Mouse (Mus musculus) limb, embryonic 12.5 days (tissue): Measurements from ENCODE around the gene Srpk2. TPM values are rescaled to one million over a fixed set of nuclear protein-coding genes. Genes with fewer than 3 reads are reported as not detected.
"Not testable (repeated sequence)": the region's sequence is repeated elsewhere in the genome, so short reads cannot be mapped to it uniquely, and the experiment has no call there.

Experiments
- ATAC-seq: fragments of 200-750 bp; cut with Nextera tagmentation; 2 replicates; pipeline ENCODE4 v1.8.0; 2017; ENCODE audit warnings: low read depth, moderate TSS enrichment; ENCODE audit not compliant: insufficient number of reproducible peaks, insufficient read depth, low FRiP score, low TSS enrichment
- H3K27ac ChIP-seq: fragments of 300-500 bp; sonication (generic); 2 replicates; pipeline ENCODE4 v1.5.1; 2016; ENCODE audit warnings: mild to moderate bottlenecking, moderate library complexity
- H3K27me3 ChIP-seq: fragments of 300-500 bp; sonication (generic); 2 replicates; pipeline ENCODE4 v1.6.1; 2016; ENCODE audit warnings: mild to moderate bottlenecking, moderate library complexity
- H3K36me3 ChIP-seq: fragments of 300-500 bp; sonication (generic); 2 replicates; pipeline ENCODE4 v1.6.1; 2016; ENCODE audit warnings: mild to moderate bottlenecking, moderate library complexity
- H3K4me1 ChIP-seq: fragments of 300-500 bp; sonication (generic); replicated peaks from 2 replicates; pipeline ENCODE4 v1.6.1; 2016
- H3K4me2 ChIP-seq: fragments of 300-500 bp; sonication (generic); 2 replicates; pipeline ENCODE4 v1.6.1; 2016; ENCODE audit warnings: mild to moderate bottlenecking, moderate library complexity
- H3K4me3 ChIP-seq: fragments of 300-500 bp; sonication (generic); replicated peaks from 2 replicates; pipeline ENCODE4 v1.5.1; 2016; ENCODE audit warnings: mild to moderate bottlenecking
- H3K9ac ChIP-seq: fragments of 300-500 bp; sonication (generic); replicated peaks from 2 replicates; pipeline ENCODE4 v1.6.1; 2016; ENCODE audit warnings: mild to moderate bottlenecking, moderate library complexity
- H3K9me3 ChIP-seq: fragments of 300-500 bp; sonication (generic); 2 replicates; pipeline ENCODE4 v1.6.1; 2016; ENCODE audit warnings: mild to moderate bottlenecking, moderate library complexity
- WGBS: fragments of 180-500 bp; shearing (Covaris S2); methylation state at CpG from one replicate; pipeline ENCODE4 v1.1.7; 2016; 5-methylcytosine and 5-hydroxymethylcytosine counted together
- polyA plus RNA-seq: library from polyadenylated mRNA; unstranded; fragments of >200 nt; fragmentation: Nextera tagmentation; extraction: Ambion mirVana; gene quantifications from 2 replicates; pipeline ENCODE4 v1.2.1, GENCODE M21; 2016

The Srpk2 gene
- 63.0 and 65.7 TPM in 2 replicates for polyA plus RNA-seq

GRCm38 (mm10) chr5:23684517-23684916 is at the start of gene Srpk2:
Srpk2 (minus strand) TSS chr5:23684617.
- H3K4me3 ChIP-seq: no peak within 1 kb of the TSS
- H3K36me3 ChIP-seq: no peaks in the 10 kb centered on the region
- H3K27me3 ChIP-seq: no peaks in the 10 kb centered on the region
- no peaks in the 10 kb centered on the region for H3K4me1 ChIP-seq
- WGBS: 66% methylated on average over 1 of the region's 1 CpGs
- H3K4me2 ChIP-seq: no peak within 1 kb of the TSS
- ATAC-seq: no peak
- no peaks in the 10 kb centered on the region for H3K9me3 ChIP-seq
- H3K9ac ChIP-seq: no peak within 1 kb of the TSS
- no peak within 1 kb of the TSS for H3K27ac ChIP-seq

DNA sequence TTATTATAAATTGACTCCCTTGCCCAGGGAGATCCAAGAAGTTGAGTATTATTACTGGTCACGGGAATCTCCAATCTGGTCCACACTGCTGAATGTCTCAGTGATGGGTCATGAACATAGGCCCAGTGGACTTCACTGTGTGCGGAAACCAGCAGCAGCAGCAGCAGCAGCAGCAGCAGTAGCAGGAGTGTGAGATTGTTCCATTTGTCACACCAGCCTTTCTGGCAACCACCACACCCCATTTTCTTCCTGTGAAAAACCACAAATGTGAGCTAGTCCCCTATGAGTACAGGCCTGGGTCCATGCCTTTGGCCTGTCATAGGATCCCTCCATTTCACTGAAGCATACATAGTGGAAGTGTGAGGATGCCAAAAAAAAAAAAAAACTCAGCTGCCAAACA is 37.5 kb upstream of the Srpk2 start:
- 87% methylated on average over 2 of the region's 2 CpGs for WGBS
- ATAC-seq: no peak

GRCm38 (mm10) chr5:23718881-23719328 is 34.5 kb upstream of the Srpk2 start:
- no peak overlapping the region for H3K27ac ChIP-seq
- H3K9ac ChIP-seq: no peak overlapping the region
- no peak overlapping the region for H3K4me2 ChIP-seq
- peaks cover 3% of the 10 kb centered on the region; the same call in 1 of the 2 replicates for H3K9me3 ChIP-seq
- H3K27me3 ChIP-seq: no peaks in the 10 kb centered on the region
- 77% methylated on average over 4 of the region's 4 CpGs for WGBS
- no peaks in the 10 kb centered on the region for H3K4me1 ChIP-seq
- H3K36me3 ChIP-seq: no peaks in the 10 kb centered on the region
- no peak overlapping the region for H3K4me3 ChIP-seq
- ATAC-seq: no peak

More for the DNA sequence above, 37.5 kb upstream of the Srpk2 start:
- H3K36me3 ChIP-seq: no peaks in the 10 kb centered on the region
- H3K9ac ChIP-seq: no peak overlapping the region
- H3K4me2 ChIP-seq: no peak overlapping the region
- no peaks in the 10 kb centered on the region for H3K27me3 ChIP-seq
- H3K27ac ChIP-seq: no peak overlapping the region
- H3K4me3 ChIP-seq: no peak overlapping the region
- no peaks in the 10 kb centered on the region for H3K4me1 ChIP-seq
- H3K9me3 ChIP-seq: peaks cover 3% of the 10 kb centered on the region; the same call in 1 of the 2 replicates

GRCm38 (mm10) chr5:23718182-23718534 is 33.7 kb upstream of the Srpk2 start:
- Histone ChIP-seq H3K27me3 (no peaks in the 10 kb centered on the region), H3K36me3 (no peaks in the 10 kb centered on the region), H3K27ac (no peak overlapping the region), H3K4me2 (no peak overlapping the region), H3K9me3 (no peaks in the 10 kb centered on the region), H3K9ac (no peak overlapping the region), H3K4me1 (no peaks in the 10 kb centered on the region), H3K4me3 (no peak overlapping the region)
- ATAC-seq: no peak
- 63% methylated on average over 1 of the region's 1 CpGs for WGBS

GRCm38 (mm10) chr5:23717469-23718181 is 33.2 kb upstream of the Srpk2 start:
- Histone ChIP-seq H3K9ac (no peak overlapping the region), H3K4me3 (no peak overlapping the region), H3K4me1 (no peaks in the 10 kb centered on the region), H3K36me3 (no peaks in the 10 kb centered on the region), H3K9me3 (no peaks in the 10 kb centered on the region), H3K27me3 (no peaks in the 10 kb centered on the region), H3K4me2 (no peak overlapping the region), H3K27ac (no peak overlapping the region)
- ATAC-seq: no peak
- 78% methylated on average over 3 of the region's 3 CpGs for WGBS

GRCm38 (mm10) chr5:23713401-23714335 is 29.3 kb upstream of the Srpk2 start:
- H3K9ac ChIP-seq: no peak overlapping the region
- H3K27ac ChIP-seq: no peak overlapping the region
- H3K4me1 ChIP-seq: 0 out of 2 replicates have a peak, but pooled peaks cover 3% of the 10 kb centered on the region
- H3K27me3 ChIP-seq: no peaks in the 10 kb centered on the region
- H3K4me2 ChIP-seq: no peak overlapping the region
- peaks cover 18% of the 10 kb centered on the region for H3K9me3 ChIP-seq
- no peak overlapping the region for H3K4me3 ChIP-seq
- H3K36me3 ChIP-seq: peaks cover 24% of the 10 kb centered on the region
- ATAC-seq: no peak
- WGBS: 94% methylated on average over 8 of the region's 8 CpGs

- WGBS: 8% methylated on average over 60 of the region's 60 CpGs
- Histone ChIP-seq H3K9me3 (peaks cover 30% of the 10 kb centered on the region), H3K36me3 (peaks cover 37% of the 10 kb centered on the region), H3K27me3 (no peaks in the 10 kb centered on the region), H3K27ac (peak overlapping the region; percentile 69; the same call in 1 of the 2 replicates), H3K4me1 (0 out of 2 replicates have a peak, but pooled peaks cover 3% of the 10 kb centered on the region), H3K9ac (peak overlapping the region; percentile 79), H3K4me2 (peak overlapping the region; percentile 65), H3K4me3 (peak overlapping the region; percentile 78)
- peak; percentile 99 for ATAC-seq
These were observed 27.9 kb upstream of the Srpk2 start for GRCm38 (mm10) chr5:23712130-23713001.

GRCm38 (mm10) chr5:23711671-23712129 is 27.3 kb upstream of the Srpk2 start:
- Histone ChIP-seq H3K9me3 (peaks cover 36% of the 10 kb centered on the region), H3K4me3 (peak overlapping the region; percentile 78), H3K36me3 (peaks cover 43% of the 10 kb centered on the region), H3K9ac (peak overlapping the region; percentile 79), H3K4me2 (peak overlapping the region; percentile 65)
- H3K4me1 ChIP-seq, H3K27ac ChIP-seq, H3K27me3 ChIP-seq, ATAC-seq: not testable (repeated sequence)
- WGBS: 59% methylated on average over 6 of the region's 6 CpGs

DNA sequence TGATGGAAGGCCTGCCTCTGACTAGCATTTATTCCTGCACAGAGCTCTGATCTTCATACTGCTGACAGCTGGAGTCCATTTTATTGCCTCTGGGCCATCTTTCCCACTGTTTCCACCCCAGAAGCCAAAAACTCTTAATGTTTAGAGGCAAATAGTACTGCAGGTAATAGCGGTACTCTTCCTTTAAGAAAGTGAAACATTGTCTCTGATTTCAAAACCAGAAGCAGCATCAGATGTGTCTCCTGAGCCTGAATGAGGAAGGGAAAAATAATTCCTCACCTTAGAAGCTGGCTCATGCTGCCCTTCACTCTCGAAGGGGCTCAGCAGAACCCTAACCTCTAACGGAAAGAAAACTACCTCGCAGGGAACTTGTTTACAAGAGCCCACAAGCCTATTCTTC is 26.8 kb upstream of the Srpk2 start:
- Histone ChIP-seq H3K27me3 (no peaks in the 10 kb centered on the region), H3K27ac (no peak overlapping the region), H3K4me1 (0 out of 2 replicates have a peak, but pooled peaks cover 3% of the 10 kb centered on the region), H3K9me3 (peaks cover 40% of the 10 kb centered on the region), H3K4me2 (peak overlapping the region; percentile 65; the same call in 1 of the 2 replicates), H3K36me3 (peaks cover 47% of the 10 kb centered on the region), H3K9ac (no peak overlapping the region), H3K4me3 (peak overlapping the region; percentile 78; the same call in 1 of the 2 replicates)
- 97% methylated on average over 4 of the region's 4 CpGs for WGBS
- ATAC-seq: no peak

DNA sequence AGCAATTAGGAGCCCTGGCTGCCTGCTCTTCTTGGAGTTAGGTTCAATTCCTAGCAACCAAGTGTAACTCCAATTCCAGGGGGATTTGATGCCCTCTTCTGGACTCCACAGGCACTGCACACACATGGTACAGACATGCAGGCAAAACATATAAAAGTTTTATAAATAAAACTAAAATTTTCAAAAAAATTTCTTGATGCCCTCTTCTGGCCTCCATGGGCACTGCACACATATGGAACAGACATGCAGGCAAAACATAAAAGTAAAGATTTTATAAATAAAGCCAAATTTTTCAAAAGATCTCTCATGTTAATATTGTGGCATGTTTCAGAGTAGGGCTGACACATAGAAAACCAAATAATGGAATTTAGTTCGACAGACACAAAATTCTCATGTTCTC is 25.2 kb upstream of the Srpk2 start:
- peaks cover 55% of the 10 kb centered on the region for H3K36me3 ChIP-seq
- 92% methylated on average over 1 of the region's 1 CpGs for WGBS
- H3K27ac ChIP-seq: no peak overlapping the region
- no peak overlapping the region for H3K4me3 ChIP-seq
- H3K27me3 ChIP-seq: no peaks in the 10 kb centered on the region
- ATAC-seq: no peak
- H3K4me1 ChIP-seq: 0 out of 2 replicates have a peak, but pooled peaks cover 3% of the 10 kb centered on the region
- no peak overlapping the region for H3K9ac ChIP-seq
- peaks cover 44% of the 10 kb centered on the region for H3K9me3 ChIP-seq
- H3K4me2 ChIP-seq: no peak overlapping the region
